Mouse (Mus musculus) heart, embryonic 11.5 days (tissue): Measurements from ENCODE around the gene Tbc1d32. TPM values are rescaled to one million over a fixed set of nuclear protein-coding genes. Genes with fewer than 3 reads are reported as not detected.
"Not testable (repeated sequence)": the region's sequence is repeated elsewhere in the genome, so short reads cannot be mapped to it uniquely, and the experiment has no call there.

ENCODE experiments used
- ATAC-seq: fragments of 200-750 bp; cut with Nextera tagmentation; replicated peaks from 2 replicates; pipeline ENCODE4 v1.8.0; 2017; ENCODE audit warnings: moderate library complexity; ENCODE audit not compliant: insufficient number of reproducible peaks, low FRiP score, low TSS enrichment
- H3K27ac ChIP-seq: fragments of 300-500 bp; sonication (generic); 2 replicates; pipeline ENCODE4 v1.5.1; 2014; ENCODE audit warnings: mild to moderate bottlenecking, low read depth, low read length
- H3K27me3 ChIP-seq: fragments of 300-500 bp; sonication (generic); 2 replicates; pipeline ENCODE4 v1.6.1; 2014; ENCODE audit warnings: mild to moderate bottlenecking, low read length, mixed read lengths; ENCODE audit not compliant: control insufficient read depth, insufficient read depth
- H3K36me3 ChIP-seq: fragments of 300-500 bp; sonication (generic); 2 replicates; pipeline ENCODE4 v1.6.1; 2014; ENCODE audit warnings: mild to moderate bottlenecking, low read length, moderate library complexity, mixed read lengths; ENCODE audit not compliant: control insufficient read depth, insufficient read depth
- H3K4me1 ChIP-seq: fragments of 300-500 bp; sonication (generic); 2 replicates; pipeline ENCODE4 v1.6.1; 2014; ENCODE audit warnings: low read length; ENCODE audit not compliant: control insufficient read depth, insufficient read depth
- H3K4me2 ChIP-seq: fragments of 300-500 bp; sonication (generic); 2 replicates; pipeline ENCODE4 v1.6.1; 2014; ENCODE audit warnings: mild to moderate bottlenecking, moderate library complexity
- H3K4me3 ChIP-seq: fragments of 300-500 bp; sonication (generic); 2 replicates; pipeline ENCODE4 v1.5.1; 2014; ENCODE audit warnings: low read depth, low read length
- H3K9ac ChIP-seq: fragments of 300-500 bp; sonication (generic); 2 replicates; pipeline ENCODE4 v1.6.1; 2014; ENCODE audit warnings: mild to moderate bottlenecking, low read depth, low read length, moderate library complexity
- H3K9me3 ChIP-seq: fragments of 300-500 bp; sonication (generic); replicated peaks from 2 replicates; pipeline ENCODE4 v1.6.1; 2016; ENCODE audit warnings: low read length; ENCODE audit not compliant: control insufficient read depth
- WGBS: fragments of 180-500 bp; shearing (Covaris S2); extraction: QIAGEN DNeasy Blood & Tissue Kit; methylation state at CpG from one replicate; pipeline ENCODE4 v1.1.7; 2014; ENCODE audit not compliant: insufficient replicate concordance; 5-methylcytosine and 5-hydroxymethylcytosine counted together
- polyA plus RNA-seq: library from polyadenylated mRNA; unstranded; fragments of >200 nt; fragmentation: Nextera tagmentation; extraction: Ambion mirVana; gene quantifications from 2 replicates; pipeline ENCODE4 v1.2.1, GENCODE M21; 2014

Tbc1d32 gene
- polyA plus RNA-seq, 1 experiment from 2014 or later = 2.5 TPM

DNA sequence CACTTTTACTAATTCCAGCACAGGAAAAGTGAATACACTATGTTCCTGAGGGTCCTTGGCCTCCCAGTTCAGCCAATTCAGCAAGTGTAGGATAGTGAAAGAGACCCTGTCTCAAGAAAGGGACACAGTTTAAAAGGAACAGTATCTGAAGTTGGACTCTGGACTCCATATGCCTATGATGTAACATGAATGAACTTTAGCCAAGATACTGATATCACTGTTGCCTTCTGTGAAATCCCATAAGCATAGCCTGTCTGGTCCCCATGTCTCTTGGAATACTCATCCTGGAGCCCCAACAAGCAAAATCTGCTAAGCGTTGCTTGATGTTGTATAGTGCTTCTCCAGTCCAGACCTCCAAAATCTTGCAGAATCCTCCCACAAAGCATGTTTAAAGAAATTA, 46.8 kb downstream of the Tbc1d32 start:
- Histone ChIP-seq H3K4me2 (no peak overlapping the region), H3K36me3 (no peaks in the 10 kb centered on the region), H3K4me1 (no peaks in the 10 kb centered on the region), H3K27me3 (no peaks in the 10 kb centered on the region), H3K27ac (no peak overlapping the region), H3K4me3 (no peak overlapping the region), H3K9ac (no peak overlapping the region), H3K9me3 (no peaks in the 10 kb centered on the region)
- 86% methylated on average over 1 of the region's 1 CpGs for WGBS
- ATAC-seq = no peak

DNA sequence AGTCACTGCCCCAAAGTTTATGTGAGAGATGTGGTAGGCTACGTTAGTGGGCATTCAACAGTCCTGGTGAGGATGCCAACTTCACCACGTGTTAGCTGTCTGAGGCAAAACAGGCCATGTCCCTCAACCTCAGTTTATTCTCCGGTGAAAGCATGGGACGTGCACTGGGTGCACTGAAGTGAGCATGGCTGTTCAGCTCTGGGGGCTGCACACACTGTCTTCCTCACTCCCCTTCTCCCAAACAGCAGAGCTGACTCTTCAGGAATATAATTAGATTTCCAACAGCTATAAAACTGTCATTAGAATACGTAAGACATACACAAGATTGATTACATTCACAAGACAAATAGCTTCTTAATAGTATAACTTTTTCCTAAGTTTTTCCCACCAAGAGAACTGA, 55.3 kb downstream of the Tbc1d32 start:
- no peak overlapping the region for H3K4me3 ChIP-seq
- H3K36me3 ChIP-seq = no peaks in the 10 kb centered on the region
- no peaks in the 10 kb centered on the region for H3K4me1 ChIP-seq
- ATAC-seq = no peak
- 76% methylated on average over 5 of the region's 5 CpGs for WGBS
- H3K27me3 ChIP-seq = no peaks in the 10 kb centered on the region
- no peak overlapping the region for H3K27ac ChIP-seq
- no peak overlapping the region for H3K4me2 ChIP-seq
- H3K9ac ChIP-seq = no peak overlapping the region
- no peaks in the 10 kb centered on the region for H3K9me3 ChIP-seq

DNA sequence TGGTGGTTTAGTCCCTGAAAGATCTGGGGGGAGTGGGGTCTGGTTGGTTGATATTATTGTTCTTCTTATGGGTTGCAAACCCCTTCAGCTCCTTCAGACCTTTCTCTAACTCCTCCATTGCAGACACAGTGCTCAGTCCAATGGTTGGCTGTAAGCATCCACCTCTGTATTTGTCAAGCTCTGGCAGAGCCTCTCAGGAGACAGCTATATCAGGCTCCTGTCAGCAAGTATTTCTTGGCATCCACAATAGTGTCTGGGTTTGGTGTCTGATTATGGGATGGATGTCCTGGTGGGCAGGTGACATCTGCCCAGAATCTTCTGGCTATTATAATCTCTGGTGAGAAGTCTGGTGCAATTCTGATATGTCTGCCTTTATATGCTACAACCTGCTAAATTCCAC, 60.8 kb downstream of the Tbc1d32 start:
- not testable (repeated sequence) for H3K9me3 ChIP-seq, H3K27me3 ChIP-seq, H3K27ac ChIP-seq, H3K4me3 ChIP-seq, H3K4me1 ChIP-seq, H3K9ac ChIP-seq, H3K4me2 ChIP-seq, H3K36me3 ChIP-seq, ATAC-seq

DNA sequence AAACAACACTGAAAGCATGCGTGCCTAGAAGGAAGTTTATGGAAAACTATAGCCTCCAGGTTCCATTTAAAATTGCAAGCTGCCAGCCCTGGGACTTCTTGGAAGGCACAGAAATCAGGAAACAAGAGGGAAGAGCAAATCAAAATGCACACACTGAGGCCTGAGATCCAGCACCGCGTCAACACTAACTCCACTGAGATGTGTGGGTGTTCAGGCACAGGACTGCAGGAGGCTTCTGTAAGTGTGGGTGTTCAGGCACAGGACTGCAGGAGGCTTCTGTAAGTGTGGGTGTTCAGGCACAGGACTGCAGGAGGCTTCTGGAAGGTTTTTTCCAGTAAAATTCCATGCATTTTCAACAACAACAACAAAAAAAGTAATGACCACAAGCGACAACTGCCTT, 62.7 kb downstream of the Tbc1d32 start:
- WGBS = 82% methylated on average over 4 of the region's 4 CpGs
- Histone ChIP-seq H3K27me3 (no peaks in the 10 kb centered on the region), H3K4me3 (no peak overlapping the region), H3K4me1 (no peaks in the 10 kb centered on the region), H3K9ac (no peak overlapping the region), H3K36me3 (no peaks in the 10 kb centered on the region), H3K27ac (no peak overlapping the region), H3K9me3 (no peaks in the 10 kb centered on the region), H3K4me2 (no peak overlapping the region)
- ATAC-seq = no peak

DNA sequence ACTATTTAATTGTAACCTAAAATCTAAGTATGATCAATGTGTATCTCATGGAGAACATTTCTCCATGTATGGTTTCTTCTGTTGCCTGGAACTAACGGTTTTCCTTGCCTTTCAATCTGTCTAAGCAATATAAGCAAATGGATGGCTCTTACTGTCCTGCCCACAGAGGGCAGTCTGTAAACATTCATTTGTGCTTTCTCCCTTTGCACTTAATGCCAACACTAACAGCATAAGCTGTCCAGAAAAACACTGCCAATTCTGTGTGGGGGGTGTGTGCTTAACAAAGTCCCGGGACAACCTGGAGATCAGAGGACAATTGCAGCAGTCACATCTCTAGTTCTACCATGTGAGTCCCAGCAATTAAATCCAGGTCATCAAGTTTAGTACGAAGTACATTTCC, 64.1 kb downstream of the Tbc1d32 start:
- H3K27ac ChIP-seq = no peak overlapping the region
- H3K4me1 ChIP-seq = no peaks in the 10 kb centered on the region
- H3K4me2 ChIP-seq = no peak overlapping the region
- H3K9me3 ChIP-seq = no peaks in the 10 kb centered on the region
- H3K27me3 ChIP-seq = no peaks in the 10 kb centered on the region
- no peaks in the 10 kb centered on the region for H3K36me3 ChIP-seq
- WGBS = 74% methylated on average over 3 of the region's 3 CpGs
- no peak overlapping the region for H3K4me3 ChIP-seq
- no peak for ATAC-seq
- no peak overlapping the region for H3K9ac ChIP-seq

DNA sequence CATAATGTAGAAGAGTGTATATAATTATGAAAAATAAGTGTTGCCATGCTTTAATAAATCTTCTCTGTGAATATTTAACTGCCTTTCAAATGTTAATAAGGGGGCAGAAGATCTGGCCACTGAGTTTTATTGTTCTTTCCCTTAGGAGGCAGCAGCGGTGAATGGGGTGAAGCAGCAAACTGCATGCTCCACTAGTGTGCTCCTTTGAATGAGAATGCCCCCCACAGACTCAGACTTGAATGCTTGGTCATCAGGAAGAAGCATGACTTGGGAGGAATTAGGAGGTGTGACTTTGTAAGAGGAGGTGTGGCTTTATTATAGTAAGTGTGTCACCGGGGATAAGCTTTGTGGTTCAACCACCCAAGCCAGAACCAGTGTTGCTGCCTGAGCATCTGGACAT, 69.7 kb downstream of the Tbc1d32 start:
- 81% methylated on average over 2 of the region's 2 CpGs for WGBS
- no peaks in the 10 kb centered on the region for H3K4me1 ChIP-seq
- no peak overlapping the region for H3K4me3 ChIP-seq
- no peaks in the 10 kb centered on the region for H3K9me3 ChIP-seq
- no peak for ATAC-seq
- no peak overlapping the region for H3K27ac ChIP-seq
- H3K9ac ChIP-seq = no peak overlapping the region
- H3K4me2 ChIP-seq = no peak overlapping the region
- no peaks in the 10 kb centered on the region for H3K36me3 ChIP-seq
- no peaks in the 10 kb centered on the region for H3K27me3 ChIP-seq

DNA sequence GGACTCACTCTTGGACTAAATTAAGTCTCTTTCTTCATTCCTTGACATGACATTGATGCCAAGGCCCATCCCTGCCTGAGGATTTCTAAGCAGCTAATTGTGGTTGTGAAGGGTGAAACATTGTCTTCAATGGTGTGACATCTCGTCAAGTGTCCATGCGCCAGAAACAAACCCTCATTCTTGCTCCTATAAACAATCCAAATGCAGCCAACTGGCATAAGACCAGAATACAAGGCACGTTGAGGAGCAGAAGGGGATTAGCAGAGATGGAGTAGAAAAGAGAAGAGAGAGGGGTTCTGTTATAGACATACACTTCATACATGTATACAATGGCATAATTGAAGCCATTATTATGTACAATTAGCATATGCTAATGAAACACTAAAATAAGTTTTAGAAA, 70.3 kb downstream of the Tbc1d32 start:
- Histone ChIP-seq H3K4me2 (no peak overlapping the region), H3K4me3 (no peak overlapping the region), H3K9me3 (no peaks in the 10 kb centered on the region), H3K27me3 (no peaks in the 10 kb centered on the region), H3K9ac (no peak overlapping the region), H3K27ac (no peak overlapping the region), H3K36me3 (no peaks in the 10 kb centered on the region), H3K4me1 (no peaks in the 10 kb centered on the region)
- ATAC-seq = no peak
- WGBS = 86% methylated on average over 3 of the region's 3 CpGs

DNA sequence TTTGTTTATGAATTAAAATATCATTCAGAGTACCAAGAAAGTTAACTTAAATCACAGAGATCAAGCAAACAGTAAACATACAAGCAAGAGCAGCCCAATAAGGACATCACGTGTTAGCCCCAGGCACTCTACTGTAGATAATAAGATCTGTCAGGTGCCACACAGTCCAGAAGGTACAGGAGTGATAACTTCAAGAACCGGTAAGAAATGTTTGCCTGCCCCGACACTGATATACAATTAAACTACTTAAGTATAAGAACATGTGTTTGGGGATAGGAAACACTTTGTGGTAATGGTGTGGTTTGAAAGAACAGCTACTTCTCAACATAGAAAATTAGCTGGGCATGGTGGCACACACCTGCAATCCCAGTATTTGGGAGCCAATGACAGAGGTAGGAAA, 71.5 kb downstream of the Tbc1d32 start:
- ATAC-seq = no peak
- Histone ChIP-seq H3K4me3 (no peak overlapping the region), H3K4me2 (no peak overlapping the region), H3K9ac (no peak overlapping the region), H3K27ac (no peak overlapping the region), H3K9me3 (no peaks in the 10 kb centered on the region), H3K36me3 (no peaks in the 10 kb centered on the region), H3K27me3 (no peaks in the 10 kb centered on the region), H3K4me1 (no peaks in the 10 kb centered on the region)
- 81% methylated on average over 3 of the region's 3 CpGs for WGBS

DNA sequence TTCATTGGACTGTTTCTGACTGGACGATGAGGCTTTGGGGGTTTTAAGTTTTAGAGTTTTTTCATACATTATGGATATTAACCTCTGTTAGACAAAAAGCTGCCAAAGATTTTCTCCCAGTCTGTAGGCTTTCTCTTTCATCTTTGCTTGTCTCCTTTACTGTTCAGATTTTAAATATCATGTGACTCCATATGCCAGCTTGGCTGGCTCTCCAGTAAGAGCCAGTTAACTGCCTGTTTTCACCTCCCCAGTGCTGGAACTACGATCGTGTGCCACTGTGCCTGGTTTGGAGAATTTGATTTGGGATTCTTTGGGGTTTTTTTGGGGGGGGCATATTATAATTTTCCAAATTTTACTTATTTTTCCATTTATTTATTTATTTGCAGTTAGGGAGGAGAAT, 79.6 kb downstream of the Tbc1d32 start:
- ATAC-seq = no peak
- no peaks in the 10 kb centered on the region for H3K36me3 ChIP-seq

More for the DNA sequence above, 79.6 kb downstream of the Tbc1d32 start:
- Histone ChIP-seq H3K27me3 (no peaks in the 10 kb centered on the region), H3K4me1 (no peaks in the 10 kb centered on the region), H3K9ac (no peak overlapping the region), H3K9me3 (no peaks in the 10 kb centered on the region), H3K4me2 (no peak overlapping the region), H3K27ac (no peak overlapping the region), H3K4me3 (no peak overlapping the region)
- WGBS = 89% methylated on average over 3 of the region's 3 CpGs
